Mouse (Mus musculus): ENCODE data around the gene Golga2.
"Not testable (repeated sequence)": the region's sequence is repeated elsewhere in the genome, so short reads cannot be mapped to it uniquely, and the experiment has no call there.

The Golga2 gene

DNA sequence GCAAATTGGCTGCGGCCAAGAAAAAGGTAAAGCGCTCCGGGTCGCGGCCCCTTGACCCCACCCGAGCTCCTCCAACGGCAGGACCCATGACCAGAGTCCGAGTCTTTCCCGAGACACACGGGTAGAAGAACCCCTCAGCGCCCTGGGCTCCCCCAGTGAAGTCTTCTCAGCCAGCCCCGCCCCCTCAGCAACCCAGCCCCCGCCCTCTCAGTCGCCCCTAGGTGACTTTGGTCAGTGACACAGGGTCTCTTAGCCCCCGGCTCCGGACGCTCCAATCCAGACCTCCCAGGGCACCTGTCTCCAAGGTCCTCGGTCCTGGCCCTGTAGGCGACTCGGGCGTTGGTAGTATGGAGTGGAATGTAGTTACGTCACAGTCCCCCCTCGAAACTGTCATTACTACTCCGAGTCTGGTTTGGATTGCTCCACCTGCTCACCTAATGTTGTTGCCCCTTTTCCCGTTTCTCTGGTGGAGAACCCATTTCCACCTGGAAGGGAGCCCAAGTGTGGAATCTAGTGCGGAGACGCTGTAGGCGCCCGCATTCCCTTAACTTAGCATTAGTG is 1.3 kb downstream of the Golga2 start:
- DNase-seq (ENCODE audit: low spot score): no peak

DNA sequence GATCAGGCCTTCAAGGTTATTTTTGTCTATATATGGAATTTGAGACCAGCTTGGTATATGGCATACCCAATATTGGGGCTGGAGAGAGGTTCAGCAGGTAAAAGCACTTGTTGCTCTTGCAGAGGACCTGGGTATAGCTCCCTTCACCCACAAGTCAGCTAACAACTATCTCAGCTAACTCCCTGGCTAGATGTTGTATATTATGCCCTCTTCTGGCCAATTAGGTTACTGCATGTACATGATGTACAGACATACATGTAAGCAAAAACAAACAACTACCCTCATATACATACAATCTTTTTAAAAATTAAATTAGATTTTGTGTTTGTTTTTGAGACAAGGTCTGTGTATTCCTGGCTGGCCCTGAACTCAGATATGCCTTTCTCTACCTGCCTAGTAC is 2.4 kb downstream of the Golga2 start:
- DNase-seq (ENCODE audit: low spot score): no peak

DNA sequence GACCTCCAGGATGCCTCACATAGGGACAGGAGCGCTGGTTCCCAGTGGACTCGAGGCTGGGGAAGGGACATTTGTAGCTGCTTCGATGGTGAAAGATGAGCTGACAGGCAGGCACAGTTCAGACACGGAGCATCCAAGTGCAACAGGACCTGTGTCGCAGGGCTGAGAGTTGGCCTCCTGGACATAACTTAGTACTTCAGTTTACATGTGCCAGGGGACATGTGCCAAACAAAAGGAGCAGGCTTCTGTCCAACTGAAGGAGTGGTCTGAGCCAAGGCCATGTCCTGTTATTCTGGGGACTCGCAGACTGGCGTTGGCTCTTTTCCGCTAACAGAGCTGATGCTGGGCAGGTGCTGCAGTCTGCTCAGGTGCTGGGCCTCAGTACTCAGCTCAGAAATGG is 7.2 kb downstream of the Golga2 start:
- no peak for DNase-seq (ENCODE audit: low spot score)

DNA sequence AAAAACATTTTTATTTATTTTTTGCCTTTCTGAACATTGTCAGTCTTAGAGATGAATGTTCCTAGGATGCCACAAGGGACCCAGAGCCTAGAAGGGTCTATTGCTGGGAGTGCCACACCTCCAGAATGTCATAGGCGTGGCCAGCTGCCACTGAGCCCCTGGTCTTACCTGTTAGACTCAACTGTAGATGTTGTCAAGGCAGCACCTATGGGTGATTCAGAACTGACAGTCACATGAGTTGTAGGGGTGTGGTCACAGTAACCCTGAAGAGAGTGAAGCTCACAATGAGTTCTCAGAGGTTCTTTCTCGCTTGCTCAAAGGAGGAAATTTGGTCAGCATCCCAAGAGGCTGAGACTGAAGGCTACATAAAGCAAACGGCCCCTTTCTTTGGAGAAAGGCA is 8.1 kb downstream of the Golga2 start:
- DNase-seq (ENCODE audit: low spot score): no peak

DNA sequence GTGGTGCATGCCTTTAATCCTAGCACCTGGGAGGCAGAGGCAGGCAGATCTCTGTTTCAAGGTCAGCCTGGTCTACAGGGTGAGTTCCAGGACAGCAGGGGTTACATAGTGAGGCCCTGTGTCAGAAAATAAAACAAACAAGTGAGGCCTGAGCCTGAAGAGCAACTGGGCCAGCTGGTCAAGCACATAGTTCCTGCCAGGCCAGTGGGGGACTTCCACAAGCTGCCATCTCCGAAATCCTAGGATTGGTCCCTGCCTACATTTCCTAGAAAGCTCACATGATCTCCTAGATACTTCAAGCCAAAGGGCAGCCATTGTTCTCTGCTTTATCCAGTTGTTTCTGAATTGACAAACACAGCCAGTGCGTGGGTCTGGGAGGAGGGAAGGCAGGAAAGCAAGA is 8.7 kb downstream of the Golga2 start:
- not testable (repeated sequence) for DNase-seq (ENCODE audit: low spot score)

DNA sequence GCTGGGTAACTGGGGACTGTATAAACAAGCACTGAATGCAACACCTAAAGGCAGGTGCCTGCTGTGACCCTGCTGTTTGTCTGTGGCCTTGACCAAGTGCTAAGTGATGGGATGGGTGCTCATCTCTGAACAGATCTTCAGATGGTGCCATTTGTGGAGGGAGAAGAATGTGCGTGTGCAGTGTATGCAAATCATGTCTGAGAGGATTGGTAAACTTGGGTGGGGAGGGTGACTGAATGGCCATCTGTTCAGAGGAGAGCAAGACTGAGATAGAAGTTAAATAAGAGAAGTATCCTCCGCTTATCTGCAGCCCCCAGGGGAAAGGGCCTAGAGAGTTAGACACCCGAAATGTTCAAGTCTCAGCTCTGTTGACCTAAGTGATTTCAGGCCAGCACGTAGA is 12.3 kb downstream of the Golga2 start:
- DNase-seq (ENCODE audit: low spot score): no peak

DNA sequence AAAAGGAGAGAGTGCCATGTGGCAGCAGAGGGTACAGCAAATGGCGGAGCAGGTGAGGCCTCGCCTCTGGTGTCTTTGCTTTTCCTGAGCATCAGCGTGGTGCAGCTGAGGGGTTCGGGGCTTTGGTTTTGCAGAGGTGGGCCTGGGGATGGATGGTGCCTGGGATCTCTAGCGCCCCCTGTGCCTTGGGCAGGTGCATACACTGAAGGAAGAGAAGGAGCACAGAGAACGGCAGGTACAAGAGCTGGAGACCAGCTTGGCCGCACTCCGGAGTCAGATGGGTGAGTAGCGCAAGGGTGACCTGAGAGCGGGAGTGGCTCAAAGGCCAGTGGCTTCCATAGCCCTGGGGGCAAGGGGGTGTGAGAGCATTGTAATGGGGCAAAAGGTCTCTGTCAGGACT is 15.8 kb downstream of the Golga2 start:
- no peak for DNase-seq (ENCODE audit: low spot score)

DNA sequence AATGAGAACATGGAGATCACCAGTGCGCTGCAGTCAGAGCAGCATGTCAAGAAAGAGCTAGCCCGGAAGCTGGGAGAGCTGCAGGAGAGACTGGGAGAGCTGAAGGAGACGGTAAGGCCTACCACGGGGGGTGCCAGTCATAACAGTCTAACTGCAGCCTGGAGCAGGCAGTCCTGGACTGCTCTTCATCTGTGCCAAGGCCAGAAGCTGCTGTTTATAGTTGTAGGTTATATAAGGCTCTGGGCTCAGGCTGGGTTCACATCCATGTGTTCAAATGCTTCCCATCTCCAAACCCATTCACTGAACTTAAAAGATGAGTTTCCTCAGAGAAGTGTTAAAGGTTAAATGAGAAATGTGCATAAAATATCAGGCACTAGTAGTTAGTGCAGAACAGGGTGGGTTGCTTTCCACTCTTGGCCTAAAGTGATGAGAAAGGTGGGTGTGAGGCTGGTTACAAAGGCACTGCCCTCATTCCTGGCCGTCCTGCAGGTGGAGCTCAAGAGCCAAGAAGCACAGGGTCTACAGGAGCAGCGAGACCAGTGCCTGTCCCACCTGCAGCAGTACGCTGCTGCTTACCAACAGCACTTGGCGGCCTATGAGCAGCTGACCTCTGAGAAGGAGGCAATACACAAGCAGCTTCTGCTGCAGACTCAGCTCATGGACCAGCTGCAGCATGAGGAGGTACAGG is 17.1 kb downstream of the Golga2 start:
- DNase-seq (ENCODE audit: low spot score): no peak

DNA sequence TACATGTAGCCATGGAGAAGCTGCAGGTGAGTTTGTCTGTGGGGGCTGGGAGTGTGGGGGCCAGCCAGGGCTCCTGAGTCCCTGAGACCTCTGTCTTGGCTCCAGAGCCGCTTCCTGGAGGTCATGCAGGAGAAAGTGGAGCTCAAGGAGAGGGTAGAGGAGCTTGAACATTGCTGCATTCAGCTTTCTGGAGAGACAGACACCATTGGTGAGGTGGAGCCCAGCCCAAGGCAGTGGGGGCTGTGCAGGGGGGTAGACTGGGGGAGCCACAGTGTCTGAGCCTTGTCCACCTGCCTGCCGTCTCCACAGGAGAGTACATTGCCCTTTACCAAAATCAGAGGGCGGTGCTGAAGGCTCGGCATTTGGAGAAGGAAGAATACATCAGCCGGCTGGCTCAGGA is 18.5 kb downstream of the Golga2 start:
- DNase-seq (ENCODE audit: low spot score): no peak

DNA sequence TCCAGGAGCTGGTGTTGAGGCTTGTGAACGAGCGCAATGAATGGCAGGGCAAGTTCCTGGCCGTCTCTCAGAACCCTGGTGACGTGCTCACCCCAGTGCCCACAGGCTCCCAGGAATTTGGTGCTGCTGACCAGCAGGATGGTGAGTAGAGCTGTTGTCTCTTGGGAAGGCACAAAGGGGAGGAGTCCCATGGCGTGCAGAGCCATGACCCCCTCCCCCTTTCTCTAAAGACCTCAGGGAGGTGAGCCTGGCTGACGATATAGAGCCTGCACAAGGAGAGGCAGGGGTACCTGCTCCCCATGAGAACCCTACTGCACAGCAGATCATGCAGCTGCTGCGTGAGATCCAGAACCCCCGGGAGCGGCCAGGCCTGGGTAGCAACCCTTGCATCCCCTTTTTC is 19.0 kb downstream of the Golga2 start:
- DNase-seq (ENCODE audit: low spot score): no peak

DNA sequence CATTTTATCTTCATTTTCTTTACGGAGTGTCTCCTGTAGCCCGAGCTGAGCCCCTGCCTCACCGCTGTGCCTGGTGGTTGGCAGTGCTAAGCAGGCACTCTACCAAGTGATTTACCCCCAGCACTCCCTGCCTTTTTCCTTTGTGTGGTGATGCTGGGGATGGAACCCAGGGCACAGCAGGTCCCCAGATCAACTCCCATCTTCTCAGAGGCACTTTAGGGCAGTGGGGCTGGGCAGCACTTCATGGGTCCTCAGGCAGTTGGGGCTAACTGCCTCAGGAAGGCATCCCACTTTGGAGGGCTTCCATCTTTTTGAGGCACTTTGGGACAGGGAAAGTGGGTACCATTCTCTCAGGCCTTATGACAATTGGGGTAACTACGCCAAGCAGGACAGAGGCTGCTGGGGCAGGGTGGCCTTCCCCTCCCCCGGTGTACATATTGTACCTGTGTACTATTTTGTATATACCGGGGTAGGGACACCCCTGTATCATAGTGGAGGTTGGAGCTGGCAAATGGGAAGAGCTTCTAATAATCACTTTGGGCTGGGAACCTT is 20.1 kb downstream of the Golga2 start:
- no peak for DNase-seq (ENCODE audit: low spot score)

DNA sequence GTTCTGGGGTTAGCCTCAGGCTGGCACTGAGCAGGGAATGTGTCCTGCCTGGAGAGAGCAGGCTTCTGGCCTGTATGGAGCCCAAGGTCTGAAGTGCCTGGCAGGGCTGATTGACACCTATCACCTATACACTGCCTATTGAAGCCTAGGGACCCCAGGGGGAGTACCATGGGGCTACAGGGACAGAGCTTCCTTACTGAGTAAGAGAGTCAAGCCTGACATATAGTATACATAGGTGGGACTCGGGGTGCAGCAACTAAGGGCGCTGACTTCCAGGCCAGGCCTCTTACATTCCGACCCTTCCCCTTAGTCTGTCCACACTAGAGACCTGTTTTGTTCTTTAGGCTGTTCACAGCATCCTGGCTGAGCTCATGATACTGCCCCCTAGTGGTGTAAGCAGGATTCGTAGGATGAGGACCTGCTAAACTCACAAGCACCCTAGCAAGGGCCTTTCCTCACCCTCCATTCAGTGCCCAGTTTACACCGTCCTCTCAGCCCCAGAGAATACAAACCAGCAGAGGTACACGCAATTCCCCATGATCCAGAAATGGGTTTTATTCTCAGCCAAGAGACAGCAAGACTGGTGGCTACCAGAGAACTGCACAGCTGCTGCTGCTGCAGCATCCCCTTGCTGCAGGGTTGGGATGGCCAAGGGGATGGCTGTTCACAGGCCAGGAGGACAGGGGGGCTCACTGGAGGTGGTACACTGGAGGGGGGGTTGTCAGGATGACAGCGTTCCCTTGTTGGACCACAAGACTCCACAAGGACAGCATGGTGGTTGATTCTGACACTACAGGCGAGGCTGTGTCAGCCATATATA is 21.0 kb downstream of the Golga2 start:
- no peak for DNase-seq (ENCODE audit: low spot score)

DNA sequence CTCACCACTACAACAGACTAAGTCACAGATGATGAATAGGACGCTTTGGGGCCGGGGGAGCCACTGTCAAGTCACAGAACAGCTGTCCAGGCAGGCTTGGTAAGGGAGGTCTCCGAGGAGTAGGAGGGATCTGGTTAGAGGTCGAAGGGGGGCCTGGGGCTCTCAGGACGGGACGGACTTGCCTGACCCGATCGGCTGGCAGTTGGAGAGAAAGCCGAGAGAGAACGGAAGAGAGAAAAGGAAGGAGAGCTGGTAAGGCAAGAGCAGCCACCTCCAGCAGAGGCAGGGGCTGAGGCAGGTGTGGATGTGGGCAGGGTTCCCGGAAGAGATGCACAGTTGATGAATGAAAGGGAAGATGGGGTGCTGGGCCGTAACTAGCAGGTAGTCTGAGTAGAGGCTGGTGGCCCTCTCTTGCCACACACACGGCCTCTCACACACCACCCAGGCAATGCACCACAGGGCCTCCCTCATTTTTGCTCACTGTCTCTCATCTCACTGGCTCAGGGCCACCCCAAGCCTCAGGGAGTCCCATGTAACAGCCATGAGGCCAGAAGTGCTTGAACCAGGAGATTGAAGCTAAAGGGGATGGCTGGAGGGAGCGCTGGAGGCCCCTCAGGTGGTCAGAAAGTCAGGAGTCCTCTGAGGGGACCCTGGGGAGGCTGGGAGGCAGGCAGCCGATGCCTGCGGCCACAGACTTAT is 21.8 kb downstream of the Golga2 start:
- no peak for DNase-seq (ENCODE audit: low spot score)

DNA sequence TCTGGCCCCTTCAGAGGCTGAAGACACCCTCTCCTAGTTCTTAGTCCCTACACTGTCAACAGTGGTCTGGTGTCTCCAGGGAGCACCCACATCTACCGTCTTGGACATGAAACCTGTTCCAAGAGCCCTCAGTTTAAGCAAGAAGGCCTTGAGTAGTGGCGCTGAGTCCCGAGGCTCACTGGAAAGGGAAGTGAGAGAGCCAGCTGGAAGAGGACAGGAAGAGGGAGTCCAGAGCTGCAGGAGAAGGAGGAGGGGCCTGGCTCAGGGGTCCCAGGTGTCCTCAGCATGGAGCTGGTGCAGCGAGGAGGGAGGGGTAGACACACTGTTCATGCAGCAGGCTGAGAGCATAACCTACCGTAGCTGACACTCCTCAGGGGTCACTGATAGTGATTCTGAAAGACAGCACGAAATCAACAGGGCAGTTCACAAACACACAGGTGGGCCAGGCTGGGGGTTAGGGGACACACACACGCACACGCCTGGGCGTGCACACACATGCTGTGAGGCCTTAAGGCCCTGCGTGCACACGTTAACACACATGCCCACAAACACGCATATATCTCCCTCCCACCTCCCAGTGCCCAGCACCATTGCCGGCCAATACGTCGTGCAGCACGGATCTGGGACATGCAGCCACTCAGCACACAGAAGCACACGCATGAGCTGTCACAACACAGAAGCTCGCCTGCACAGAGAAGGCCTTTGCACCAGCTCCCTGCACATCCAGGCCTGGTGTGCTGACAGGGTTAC is 23.1 kb downstream of the Golga2 start:
- DNase-seq (ENCODE audit: low spot score): no peak

DNA sequence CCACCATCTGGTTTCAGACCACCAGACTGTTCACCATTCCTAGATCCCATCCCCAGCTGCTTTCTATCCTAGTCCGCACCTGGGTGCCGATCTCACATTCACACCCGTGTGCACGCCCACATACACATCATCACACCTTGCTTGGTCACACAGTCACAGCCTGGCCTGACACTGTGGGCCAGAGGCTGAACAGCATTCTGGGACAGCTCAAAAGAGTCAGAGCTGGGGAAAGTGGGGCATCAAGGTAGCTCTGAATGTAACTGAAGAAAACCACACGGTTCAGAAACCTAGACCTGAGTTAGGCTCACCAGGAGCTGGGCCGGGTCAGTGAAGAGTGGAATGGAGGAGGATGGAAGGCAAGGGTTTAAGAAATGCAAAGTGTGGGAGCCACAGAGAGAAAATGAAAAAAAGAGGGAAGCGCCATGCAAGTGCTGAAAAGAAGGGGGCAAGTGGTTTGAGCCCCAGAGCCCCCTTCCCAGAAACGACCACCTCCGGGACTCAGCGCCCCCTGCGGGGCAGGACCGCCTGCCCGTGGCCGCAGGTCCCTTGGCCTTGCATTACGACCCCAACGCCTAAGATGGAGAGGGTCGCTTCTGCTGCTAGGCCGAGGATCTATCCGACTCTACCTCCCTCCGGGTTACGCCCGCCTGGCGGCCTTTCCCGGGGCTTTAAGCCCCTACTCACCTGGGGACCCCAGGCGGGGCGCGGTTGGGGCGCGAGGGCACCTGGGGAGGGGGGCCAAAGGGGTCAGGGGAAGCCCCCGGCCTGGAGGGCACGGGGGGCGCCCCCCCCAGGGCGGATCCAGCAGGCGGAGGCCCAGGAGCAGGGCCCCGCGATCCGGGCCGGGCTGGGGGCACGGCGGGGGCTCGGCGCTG is 24.5 kb downstream of the Golga2 start:
- no peak for DNase-seq (ENCODE audit: low spot score)

DNA sequence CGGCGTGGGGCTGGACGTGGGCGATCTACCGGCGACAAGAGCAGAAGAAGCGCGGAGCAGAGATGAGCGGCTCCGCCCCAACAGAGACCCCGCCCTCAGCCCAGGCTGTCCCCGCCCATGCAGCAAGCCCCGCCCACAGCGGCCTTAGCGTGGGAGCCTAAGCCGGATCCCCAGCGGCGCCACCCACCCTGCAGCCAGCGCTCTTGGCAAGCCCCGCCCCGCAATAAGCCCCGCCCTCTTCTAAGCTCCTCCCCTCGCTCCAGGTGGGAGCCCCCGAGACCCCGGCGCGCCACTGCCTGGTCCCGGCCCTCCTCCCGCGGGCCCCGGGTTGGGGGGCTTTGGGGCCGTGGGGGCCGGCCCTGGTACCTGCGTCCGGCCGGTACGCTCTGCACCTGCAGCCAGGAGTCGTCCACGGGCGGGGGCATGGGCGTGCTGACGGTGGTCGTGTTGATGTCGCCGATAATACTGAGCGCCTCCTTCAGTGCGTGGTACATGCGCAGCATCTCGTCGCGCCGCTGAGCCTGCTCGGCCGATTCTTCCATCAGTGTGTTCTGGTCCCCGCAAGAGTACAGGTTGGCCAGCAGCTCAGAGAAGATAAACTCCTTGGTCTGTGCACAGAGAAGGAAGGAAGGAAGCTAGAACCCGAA is 25.3 kb downstream of the Golga2 start:
- DNase-seq (ENCODE audit: low spot score): peak; percentile 92

DNA sequence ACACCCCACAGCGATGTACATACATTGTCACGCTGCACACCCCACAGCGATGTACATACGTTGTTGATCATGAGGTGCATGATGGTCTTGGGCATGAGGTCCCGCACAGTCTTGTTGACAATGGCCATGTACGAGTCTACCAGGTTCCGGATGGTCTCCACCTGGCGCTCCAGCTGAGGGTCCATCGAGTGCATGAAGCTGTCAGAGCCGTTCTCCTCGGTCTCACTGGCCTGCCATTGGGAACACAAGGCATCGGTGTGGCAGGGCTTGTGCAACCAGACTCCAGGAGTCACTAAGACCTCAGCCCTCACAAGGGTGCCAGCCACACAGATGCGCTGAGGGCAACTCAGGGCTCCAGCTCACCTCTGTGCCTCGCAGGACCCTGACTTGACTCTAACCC is 27.6 kb downstream of the Golga2 start:
- DNase-seq (ENCODE audit: low spot score): no peak

DNA sequence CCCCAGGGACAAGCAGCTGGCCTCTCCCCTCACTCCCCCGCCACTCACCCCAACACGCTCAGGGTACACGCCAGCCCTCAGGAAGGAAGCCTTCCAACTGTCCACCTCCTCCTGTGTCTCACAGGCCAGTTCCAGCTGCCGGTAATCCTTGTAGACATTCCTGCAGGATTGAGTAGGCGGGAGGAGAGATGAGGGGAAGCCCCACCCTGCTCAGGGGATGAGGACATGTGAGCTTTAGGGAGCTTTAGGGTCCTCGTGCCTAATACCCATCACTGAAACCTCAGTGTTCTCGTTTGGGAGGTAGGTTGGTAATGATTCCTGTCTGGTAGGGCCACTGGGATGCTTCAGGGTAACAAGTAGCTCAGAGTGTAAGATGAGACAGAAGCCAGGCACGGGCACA is 28.6 kb downstream of the Golga2 start:
- peak; percentile 51 for DNase-seq (ENCODE audit: low spot score)

DNA sequence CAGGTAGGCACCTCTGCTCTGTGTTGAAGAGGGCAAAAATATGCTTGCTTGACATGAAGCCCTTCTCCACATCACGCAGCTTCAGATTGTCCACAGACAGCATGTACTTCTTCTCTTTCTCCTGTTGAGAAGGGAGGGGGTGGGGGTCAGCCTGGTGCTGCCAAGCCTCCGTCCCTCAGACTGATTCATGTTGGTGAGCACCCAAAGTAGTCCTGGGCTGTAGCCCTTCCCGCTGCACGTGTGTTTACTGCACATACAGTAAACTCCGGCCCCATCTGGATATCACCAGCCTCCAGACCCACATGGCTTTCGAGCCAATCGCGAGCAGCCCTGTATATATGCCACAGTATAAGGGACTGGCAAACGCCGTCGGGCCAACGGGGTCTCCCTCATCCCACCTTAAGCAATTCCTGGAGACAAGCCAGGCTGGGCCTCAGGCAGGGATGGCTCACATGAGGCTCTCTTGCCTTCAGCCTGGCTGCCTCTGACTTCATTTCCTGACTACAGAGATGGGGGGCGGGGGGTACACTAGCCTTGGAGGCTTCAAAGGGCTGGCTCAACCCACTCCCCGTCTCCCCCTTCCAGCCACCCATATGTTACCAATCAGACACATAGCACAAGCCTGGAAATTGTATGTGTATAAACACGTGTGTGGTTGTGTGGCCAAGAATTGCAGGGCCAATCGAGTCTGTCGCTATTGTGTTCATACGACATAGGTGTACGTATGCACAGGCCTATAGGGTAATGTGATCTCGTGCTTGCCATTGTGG is 29.9 kb downstream of the Golga2 start:
- DNase-seq (ENCODE audit: low spot score): no peak

Measured in testis, postnatal 14 days (tissue).